18 mouse cellular contexts compared by ENCODE assay signal in the genomic region with DNA sequence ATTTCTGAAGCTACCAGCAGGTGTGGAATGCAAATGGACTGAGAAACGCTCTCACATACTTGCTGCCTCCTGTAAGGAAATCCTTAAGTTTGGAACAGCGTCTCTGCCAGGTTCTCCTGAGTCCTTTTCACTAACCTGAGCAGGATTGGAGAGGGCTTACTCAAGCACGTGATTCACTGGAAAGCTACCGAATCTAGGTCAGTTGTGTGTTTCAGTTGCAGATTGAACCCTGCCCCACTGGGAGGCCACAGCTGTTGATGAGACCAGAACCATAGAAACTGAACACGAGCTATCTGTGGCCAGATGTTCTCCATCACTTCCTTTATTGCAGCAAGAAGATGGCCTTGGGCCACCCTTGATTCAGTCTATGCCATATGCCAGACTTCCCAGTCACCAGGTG. TPM values are rescaled to one million over a fixed set of nuclear protein-coding genes. Genes with fewer than 3 reads are reported as not detected.
DNase-seq lines count a peak whose midpoint lies in the region.
"Had no signal": no experiment of that assay in that cellular context is flagged by ENCODE, and none has a peak within 500 bp of the region (broad histone marks: within the 10 kb centered on the region; RNA-seq: fewer than 3 reads in every experiment).

No protein-coding gene starts in this region.

- peak; percentile 8 to 20 for DNase-seq in cerebellum, postnatal 10 days
- no peak for DNase-seq in cerebellum, postnatal 36 days
- peak; percentile 39 for DNase-seq in kidney, adult 9 months
- no peak for DNase-seq in kidney, postnatal 4 days
- peak; percentile 14 for DNase-seq in kidney, postnatal 14 days
- peak; percentile 57 for DNase-seq in retina, postnatal 1 day
- no peak for DNase-seq in adrenal gland, postnatal 14 days
- DNase-seq: adrenal gland, postnatal 25 days; cerebellum, adult 11-12 months; cerebellum, adult 9-11 months; forebrain, postnatal 0 days; gastrocnemius, postnatal 10 days; heart, postnatal 10 days; liver, postnatal 0 days; right cerebral cortex, postnatal 14 days had no signal

RNA-seq across cellular contexts. Expression of gene Galnt14, which starts 38.3 kb away (rescaled TPM):
- 0.89 and 1.7 TPM in 2 replicates for total RNA-seq in adrenal gland, postnatal 14 days (2021)
- total RNA-seq: heart, adult 8-10 months; hematopoietic stem cell, adult 5-6 weeks; megakaryocyte-erythroid progenitor cell, adult 5-6 weeks had no signal

Comparison
In these comparisons a context has a peak if more than half of its experiments do, and no peak if none do; other contexts are left out.
1. DNase-seq: peak in cerebellum, postnatal 10 days (2 of 2), kidney, adult 9 months (single experiment), kidney, postnatal 14 days (single experiment) and retina, postnatal 1 day (single experiment); none in cerebellum, postnatal 36 days (0 of 2), kidney, postnatal 4 days (0 of 2) and adrenal gland, postnatal 14 days (single experiment).